Mouse (Mus musculus) spleen, adult 2 months (tissue): Measurements from ENCODE around the gene Zfp697.

Experiments
- CTCF ChIP-seq: fragments of 200-500 bp; IDR thresholded peaks from 2 replicates; pipeline ENCODE4 v1.5.1; 2011; ENCODE audit warnings: mild to moderate bottlenecking, inconsistent platforms; ENCODE audit not compliant: insufficient read depth, insufficient read length, insufficient replicate concordance; ENCODE audit errors: extremely low read depth
- POLR2A ChIP-seq: fragments of 200-500 bp; IDR thresholded peaks from 2 replicates; pipeline ENCODE4 v1.6.1; 2011; ENCODE audit warnings: low read depth, low read length, inconsistent platforms

DNA sequence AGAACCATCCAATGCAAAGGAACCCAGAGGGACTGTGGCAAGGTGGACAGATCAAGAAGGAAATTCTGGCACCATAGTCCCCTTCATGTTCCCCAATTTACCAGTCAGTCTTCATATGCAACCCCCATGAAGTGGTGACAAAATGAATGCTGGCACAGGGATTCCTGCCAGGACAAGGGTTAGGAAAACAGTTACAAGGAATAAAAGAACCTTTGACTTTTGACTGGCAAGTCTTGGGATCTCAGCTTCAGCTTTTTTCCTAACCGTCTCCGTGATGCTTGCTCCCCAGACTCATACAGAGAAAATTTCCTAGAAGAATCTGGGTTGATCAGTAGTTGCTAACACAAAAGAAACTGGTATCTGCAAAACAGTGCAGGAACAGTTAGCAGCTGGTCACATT, 351.5 kb downstream of the Zfp697 start:
- TF ChIP-seq CTCF (no peak), POLR2A (no peak)
